Mouse (Mus musculus): Measurements from ENCODE around the gene Polr3b.

DNA sequence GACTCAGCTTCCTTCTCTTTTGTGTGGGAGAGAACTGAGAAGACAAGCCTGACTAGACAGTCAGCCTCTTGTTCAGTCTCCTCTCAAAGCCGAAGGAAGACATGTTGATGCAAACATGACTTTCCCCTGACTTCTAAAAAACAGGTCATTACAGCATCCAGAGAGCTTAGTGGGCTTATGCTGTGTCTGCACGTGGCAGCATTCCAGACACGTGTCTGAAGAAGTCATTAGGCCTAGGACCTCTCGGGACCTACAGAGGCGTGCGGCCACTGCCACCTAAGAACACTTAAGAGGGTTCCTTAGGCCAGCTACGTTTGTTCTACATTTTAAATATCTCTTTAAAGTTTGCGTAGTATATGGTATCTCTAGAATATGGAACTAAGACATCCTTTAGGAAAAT lies 23.8 kb downstream of the Polr3b start:
- TF ChIP-seq GATA1 (IDR thresholded peaks at IDR 0.05; ENCODE audit: borderline replicate concordance, low read length) (no peak), FLI1 (IDR thresholded peaks at IDR 0.05; ENCODE audit: low read length) (no peak)

Data from megakaryocyte, embryonic 14.5 days (primary cell).